Mouse (Mus musculus) adrenal gland, postnatal 14 days (tissue): ENCODE results near the gene Fgfr2. TPM values are rescaled to one million over a fixed set of nuclear protein-coding genes. Genes with fewer than 3 reads are reported as not detected.
"Not testable (repeated sequence)": the region's sequence is repeated elsewhere in the genome, so short reads cannot be mapped to it uniquely, and the experiment has no call there.

ENCODE experiments used
- DNase-seq: peaks from one replicate; pipeline ENCODE4 v3.0.0; 2021; ENCODE audit warnings: mixed read lengths
- total RNA-seq: library from RNA; stranded (reverse); gene quantifications from 2 replicates; pipeline ENCODE4 v1.2.3, GENCODE M21; 2021

The Fgfr2 gene
- total RNA-seq, 1 experiment from 2014 or later: 227 TPM

- no peak for DNase-seq
Observed at GRCm38 (mm10) chr7:130473881-130474280, 2649.3 kb downstream of the Fgfr2 start.

- DNase-seq: no peak
Observed at GRCm38 (mm10) chr7:130472683-130473082, 2650.5 kb downstream of the Fgfr2 start.

GRCm38 (mm10) chr7:130471045-130471444 is 2652.1 kb downstream of the Fgfr2 start:
- no peak for DNase-seq

GRCm38 (mm10) chr7:130455587-130456246 is 2667.4 kb downstream of the Fgfr2 start:
- no peak for DNase-seq

GRCm38 (mm10) chr7:130454226-130454625 is 2668.9 kb downstream of the Fgfr2 start:
- DNase-seq: no peak

GRCm38 (mm10) chr7:130435776-130436175 is 2687.4 kb downstream of the Fgfr2 start:
- DNase-seq: no peak

GRCm38 (mm10) chr7:130432141-130432540 is 2691.0 kb downstream of the Fgfr2 start:
- DNase-seq: peak; percentile 81

GRCm38 (mm10) chr7:130426586-130426985 is 2696.6 kb downstream of the Fgfr2 start:
- no peak for DNase-seq

GRCm38 (mm10) chr7:130425991-130426390 is 2697.2 kb downstream of the Fgfr2 start:
- DNase-seq: no peak

- no peak for DNase-seq
Observed at GRCm38 (mm10) chr7:130419961-130420360, 2703.2 kb downstream of the Fgfr2 start.

GRCm38 (mm10) chr7:130407622-130408021 is 2715.5 kb downstream of the Fgfr2 start:
- no peak for DNase-seq

GRCm38 (mm10) chr7:130403346-130403745 is 2719.8 kb downstream of the Fgfr2 start:
- no peak for DNase-seq

GRCm38 (mm10) chr7:130394697-130395096 is 2728.5 kb downstream of the Fgfr2 start:
- DNase-seq: no peak

- not testable (repeated sequence) for DNase-seq
Observed at GRCm38 (mm10) chr7:130390060-130390459, 2733.1 kb downstream of the Fgfr2 start.

- no peak for DNase-seq
Observed at GRCm38 (mm10) chr7:130386308-130386707, 2736.8 kb downstream of the Fgfr2 start.

- DNase-seq: no peak
Observed at GRCm38 (mm10) chr7:130385732-130386294, 2737.3 kb downstream of the Fgfr2 start.

GRCm38 (mm10) chr7:130382126-130382525 is 2741.0 kb downstream of the Fgfr2 start:
- DNase-seq: no peak

- no peak for DNase-seq
Observed at GRCm38 (mm10) chr7:130381387-130381951, 2741.7 kb downstream of the Fgfr2 start.

- peak; percentile 52 for DNase-seq
Observed at GRCm38 (mm10) chr7:130380769-130381355, 2742.3 kb downstream of the Fgfr2 start.

- no peak for DNase-seq
Observed at GRCm38 (mm10) chr7:130380367-130380766, 2742.8 kb downstream of the Fgfr2 start.

- no peak for DNase-seq
Observed at GRCm38 (mm10) chr7:130379886-130380285, 2743.3 kb downstream of the Fgfr2 start.

GRCm38 (mm10) chr7:130378308-130378707 is 2744.8 kb downstream of the Fgfr2 start:
- no peak for DNase-seq

GRCm38 (mm10) chr7:130374311-130374710 is 2748.8 kb downstream of the Fgfr2 start:
- DNase-seq: peak; percentile 79
